Mouse (Mus musculus) left cerebral cortex, adult 8-10 months (tissue): ENCODE data around the gene Vamp2. TPM values are rescaled to one million over a fixed set of nuclear protein-coding genes. Genes with fewer than 3 reads are reported as not detected.
A peak's percentile ranks its signal among the peaks of the same experiment; 100 is the strongest.

Source experiments
- DNase-seq, 2 experiments: peaks; one replicate each; pipeline ENCODE4 v3.0.0; 2022; ENCODE audit warnings: low spot score in 2 of 2
- total RNA-seq, 4 experiments: library from RNA; stranded (reverse); gene quantifications; 2 replicates each; pipeline ENCODE4 v1.2.4; 2022

Gene Vamp2
- total RNA-seq, 4 experiments from 2014 or later: 1,002 to 1,054 (median 1,038) TPM

DNA sequence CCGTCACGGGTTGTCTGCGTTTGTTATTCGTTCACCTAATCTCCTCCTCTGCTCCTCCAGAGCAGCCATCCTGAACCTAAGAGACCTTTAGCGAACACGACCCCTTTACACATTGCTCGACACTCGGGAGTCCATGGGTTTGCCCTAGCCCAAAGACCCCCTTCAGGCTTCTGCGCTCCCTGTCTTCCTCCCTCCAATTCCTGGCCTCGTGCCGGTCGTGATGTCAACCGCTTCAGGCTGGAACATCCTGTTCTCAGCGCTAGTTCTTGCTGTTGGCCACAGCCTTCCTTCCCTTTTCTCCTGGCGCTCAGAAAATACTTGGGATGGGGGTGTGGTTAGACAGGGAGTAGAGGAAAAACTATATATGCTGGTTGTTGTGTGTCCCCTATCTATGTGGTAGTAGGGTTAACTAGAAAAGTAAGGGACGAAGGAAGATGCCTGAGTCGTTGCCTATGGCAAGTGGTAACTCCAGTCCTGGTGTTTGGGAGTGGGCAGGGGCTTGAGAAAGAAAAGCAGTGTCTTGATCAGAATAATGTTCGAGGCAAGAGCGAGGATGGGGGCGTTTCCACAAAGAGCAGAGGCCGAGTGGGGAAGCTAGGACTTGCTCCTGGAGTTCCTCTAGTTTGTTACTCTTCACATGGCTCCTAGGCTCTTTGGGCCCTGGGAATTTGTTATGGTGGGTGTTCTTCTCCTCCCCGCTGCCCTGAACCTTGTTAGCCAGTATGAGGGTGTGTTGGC, 11.1 kb downstream of the Vamp2 start:
- DNase-seq: no peak

DNA sequence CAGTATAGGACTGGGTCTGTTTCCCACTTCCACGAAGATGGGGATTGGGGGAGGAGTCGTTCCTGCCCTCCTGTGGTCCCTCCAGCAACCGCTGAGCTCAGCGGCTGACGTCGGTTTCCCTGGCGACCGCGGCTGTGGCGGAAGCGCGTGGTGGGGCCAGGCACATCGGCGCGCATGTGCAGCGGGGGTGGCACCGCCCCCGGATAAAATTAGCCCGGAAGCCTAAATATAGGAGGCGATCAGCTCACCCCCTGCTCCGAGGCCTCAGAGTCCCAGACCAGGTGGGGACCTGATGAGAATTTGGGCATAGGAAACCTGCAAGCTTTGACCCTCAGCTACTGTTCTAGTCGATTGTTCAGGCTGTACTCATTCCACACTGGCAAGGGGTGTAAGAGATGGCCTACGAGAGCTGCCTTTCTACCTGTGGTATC, 11.6 kb downstream of the Vamp2 start:
- peak; percentile 84 to 89 for DNase-seq

DNA sequence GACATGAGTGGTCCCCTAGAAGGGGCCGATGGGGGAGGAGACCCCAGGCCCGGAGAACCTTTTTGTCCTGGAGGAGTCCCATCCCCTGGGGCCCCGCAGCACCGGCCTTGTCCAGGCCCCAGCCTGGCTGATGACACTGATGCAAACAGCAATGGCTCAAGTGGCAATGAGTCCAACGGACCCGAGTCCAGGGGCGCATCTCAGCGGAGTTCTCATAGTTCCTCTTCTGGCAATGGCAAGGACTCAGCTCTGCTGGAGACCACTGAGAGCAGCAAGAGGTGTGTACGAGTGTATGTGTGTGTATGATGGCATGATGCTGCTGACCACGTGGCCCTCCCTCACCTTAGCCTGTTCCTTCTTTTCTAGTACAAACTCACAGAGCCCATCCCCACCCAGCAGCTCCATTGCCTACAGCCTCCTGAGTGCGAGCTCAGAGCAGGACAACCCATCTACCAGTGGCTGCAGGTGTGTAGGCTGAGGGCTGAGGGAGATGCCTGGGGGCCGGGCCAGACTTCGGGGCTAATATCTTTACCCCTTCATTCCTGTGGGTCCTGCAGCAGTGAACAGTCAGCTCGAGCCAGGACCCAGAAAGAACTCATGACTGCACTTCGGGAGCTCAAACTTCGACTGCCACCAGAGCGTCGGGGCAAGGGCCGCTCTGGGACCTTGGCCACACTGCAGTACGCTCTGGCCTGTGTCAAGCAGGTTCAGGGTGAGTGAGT, 12.5 kb downstream of the Vamp2 start:
- DNase-seq: no peak

DNA sequence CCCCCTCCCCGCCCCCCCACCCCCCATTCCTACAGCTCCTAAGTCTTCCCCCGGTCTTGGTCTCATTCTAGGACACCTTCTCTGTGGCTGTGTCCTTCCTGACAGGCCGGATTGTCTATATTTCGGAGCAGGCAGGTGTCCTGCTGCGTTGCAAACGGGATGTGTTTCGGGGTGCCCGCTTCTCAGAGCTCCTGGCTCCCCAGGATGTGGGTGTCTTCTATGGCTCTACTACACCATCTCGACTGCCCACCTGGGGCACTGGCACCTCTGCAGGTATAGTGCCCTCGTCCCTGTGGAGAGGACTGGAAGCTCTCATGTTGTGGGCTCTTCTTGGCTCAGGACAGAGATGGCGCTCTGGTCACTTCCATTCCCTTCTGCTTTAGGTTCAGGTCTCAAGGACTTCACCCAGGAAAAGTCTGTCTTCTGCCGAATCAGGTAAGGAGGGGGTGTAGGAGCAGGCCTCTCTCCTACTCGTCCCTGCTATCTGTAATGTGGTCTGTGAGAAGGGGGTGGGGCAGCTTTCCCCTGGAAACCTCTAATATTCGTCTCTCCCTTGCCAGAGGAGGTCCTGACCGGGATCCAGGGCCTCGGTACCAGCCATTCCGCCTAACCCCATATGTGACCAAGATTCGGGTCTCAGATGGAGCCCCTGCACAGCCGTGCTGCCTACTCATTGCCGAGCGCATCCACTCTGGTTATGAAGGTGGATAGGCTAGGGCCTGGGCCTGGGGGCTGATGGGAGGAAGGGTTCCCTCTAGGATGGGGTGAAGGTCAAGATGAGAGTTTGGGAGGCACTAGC, 13.5 kb downstream of the Vamp2 start:
- DNase-seq: no peak

DNA sequence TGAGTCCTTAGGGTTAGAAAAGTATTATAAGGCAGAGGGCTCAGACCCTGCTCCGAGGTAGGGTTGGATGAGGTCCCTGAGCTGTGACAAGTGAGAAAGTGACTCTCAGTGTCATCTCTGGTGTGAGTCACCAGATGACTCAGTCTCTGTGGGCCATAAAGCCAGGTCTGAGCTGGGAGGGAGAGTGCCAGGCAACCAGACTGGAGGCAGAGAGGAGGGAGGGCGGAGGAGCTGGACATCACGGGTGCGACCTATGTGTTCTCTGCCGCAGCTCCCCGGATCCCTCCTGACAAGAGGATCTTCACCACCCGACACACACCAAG, 14.1 kb downstream of the Vamp2 start:
- no peak for DNase-seq

DNA sequence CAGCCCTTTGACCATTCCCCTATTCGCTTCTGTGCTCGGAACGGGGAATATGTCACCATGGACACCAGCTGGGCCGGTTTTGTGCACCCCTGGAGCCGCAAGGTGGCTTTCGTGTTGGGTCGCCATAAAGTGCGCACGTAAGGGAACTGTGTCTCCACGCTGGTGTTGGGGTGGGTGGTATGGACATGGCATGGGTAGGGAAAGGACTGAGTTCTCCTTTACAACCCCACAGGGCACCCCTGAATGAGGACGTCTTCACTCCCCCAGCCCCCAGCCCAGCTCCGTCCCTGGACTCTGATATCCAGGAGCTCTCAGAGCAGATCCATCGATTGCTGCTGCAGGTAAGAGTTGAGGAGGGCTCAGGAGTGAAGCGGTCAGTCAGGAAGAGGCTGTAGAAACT, 14.8 kb downstream of the Vamp2 start:
- no peak for DNase-seq

DNA sequence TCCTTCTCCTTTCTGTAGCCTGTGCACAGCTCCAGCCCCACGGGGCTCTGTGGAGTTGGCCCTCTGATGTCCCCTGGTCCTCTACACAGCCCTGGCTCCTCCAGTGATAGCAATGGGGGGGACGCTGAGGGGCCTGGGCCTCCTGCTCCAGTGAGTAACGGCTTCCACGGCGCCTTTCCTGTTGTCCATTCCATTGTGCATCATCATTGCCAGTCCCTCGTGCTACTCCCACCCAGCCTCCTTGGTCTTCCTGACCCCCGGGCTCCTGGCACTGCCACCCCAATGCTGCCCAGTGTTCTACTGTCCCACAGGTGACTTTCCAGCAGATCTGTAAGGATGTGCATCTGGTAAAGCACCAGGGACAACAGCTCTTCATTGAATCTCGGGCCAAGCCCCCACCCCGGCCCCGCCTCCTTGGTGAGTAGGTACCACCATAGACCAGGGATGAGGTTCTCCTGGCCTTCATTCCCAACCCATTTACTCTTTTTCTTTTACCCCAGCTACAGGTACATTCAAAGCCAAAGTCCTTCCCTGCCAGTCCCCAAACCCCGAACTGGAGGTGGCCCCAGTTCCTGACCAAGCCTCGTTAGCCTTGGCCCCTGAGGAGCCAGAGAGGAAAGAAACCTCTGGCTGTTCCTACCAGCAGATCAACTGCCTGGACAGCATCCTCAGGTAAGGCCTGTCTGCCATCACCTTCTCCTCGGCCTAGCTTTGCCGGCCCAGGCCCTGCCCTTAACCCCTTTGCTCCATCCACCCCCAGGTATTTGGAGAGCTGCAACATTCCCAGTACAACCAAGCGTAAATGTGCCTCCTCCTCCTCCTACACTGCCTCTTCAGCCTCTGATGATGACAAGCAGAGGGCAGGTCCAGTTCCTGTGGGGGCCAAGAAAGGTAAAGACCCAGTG, 15.5 kb downstream of the Vamp2 start:
- DNase-seq: no peak

DNA sequence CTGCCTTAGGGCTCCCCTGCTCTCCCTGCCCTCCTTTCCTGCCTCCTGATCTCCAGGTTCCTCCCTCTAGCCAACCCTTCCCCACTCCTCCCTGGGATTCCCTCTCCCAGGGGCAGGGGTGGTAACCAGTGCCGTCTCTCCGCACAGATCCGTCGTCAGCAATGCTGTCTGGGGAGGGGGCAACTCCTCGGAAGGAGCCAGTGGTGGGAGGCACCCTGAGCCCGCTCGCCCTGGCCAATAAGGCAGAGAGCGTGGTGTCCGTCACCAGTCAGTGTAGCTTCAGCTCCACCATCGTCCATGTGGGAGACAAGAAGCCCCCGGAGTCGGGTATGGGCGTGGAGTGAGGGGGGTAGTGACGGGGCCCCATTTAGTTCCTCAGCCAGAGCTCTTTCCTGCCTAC, 16.2 kb downstream of the Vamp2 start:
- DNase-seq: no peak

DNA sequence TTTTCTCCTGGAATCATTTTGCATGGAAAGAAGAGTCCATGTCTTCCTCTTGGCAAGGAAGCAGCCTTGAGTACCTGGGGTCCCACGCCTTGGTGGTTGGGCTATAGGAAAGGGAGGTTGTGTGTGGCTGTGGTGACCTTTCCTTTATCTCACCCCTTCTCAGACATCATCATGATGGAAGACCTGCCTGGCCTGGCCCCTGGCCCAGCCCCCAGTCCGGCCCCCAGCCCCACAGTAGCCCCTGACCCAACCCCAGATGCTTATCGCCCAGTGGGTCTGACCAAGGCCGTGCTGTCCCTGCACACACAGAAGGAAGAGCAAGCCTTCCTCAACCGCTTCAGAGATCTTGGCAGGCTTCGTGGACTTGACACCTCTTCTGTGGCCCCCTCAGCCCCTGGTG, 16.9 kb downstream of the Vamp2 start:
- DNase-seq: no peak

DNA sequence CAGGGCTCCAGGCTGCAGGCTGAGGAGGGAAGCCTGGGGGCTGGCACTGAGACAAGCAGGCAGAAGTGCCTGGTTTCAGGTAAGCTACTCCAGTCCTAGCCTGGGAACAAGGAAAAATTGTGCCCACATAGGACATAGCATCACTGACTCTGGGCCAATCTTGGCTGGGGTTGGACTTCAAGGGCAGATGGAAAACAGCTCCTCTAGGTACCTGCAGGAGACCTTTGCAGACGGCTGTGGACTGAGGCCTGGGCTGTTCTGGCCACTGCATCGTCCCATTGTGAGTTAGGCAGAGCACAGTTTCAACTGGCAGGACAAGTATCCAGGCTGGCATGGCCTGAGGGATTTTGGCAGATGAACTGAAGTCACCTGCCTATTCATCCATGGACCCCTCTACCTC, 17.5 kb downstream of the Vamp2 start:
- no peak for DNase-seq

DNA sequence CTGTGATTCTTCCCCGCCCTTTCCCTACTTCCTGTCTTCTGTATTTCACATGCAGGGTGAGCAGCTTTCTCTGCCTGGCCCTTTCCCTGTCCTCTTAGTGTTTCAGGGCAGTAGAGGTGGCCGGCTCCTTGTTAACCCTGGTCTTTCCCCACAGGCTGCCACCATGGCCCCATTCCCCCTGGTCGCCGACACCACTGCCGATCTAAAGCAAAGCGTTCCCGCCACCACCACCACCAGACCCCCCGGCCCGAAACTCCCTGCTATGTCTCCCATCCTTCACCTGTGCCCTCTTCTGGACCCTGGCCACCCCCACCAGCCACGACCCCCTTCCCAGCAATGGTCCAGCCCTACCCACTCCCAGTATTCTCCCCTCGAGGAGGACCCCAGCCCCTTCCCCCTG, 18.0 kb downstream of the Vamp2 start:
- DNase-seq: no peak

DNA sequence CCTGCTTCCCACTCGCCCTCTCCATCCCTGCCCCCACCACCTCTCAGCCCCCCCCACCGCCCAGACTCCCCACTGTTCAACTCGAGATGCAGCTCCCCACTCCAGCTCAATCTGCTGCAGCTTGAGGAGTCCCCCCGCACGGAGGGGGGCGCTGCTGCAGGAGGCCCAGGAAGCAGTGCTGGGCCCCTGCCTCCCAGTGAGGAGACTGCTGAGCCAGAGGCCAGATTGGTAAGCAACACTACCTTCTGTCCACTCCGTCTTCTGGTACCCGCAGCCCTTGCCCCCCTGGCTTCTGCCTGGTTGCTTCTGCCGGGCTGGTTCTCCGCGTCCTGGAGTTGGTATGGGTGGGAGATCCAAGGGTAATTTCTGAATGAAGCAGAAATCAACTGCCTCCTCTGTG, 18.6 kb downstream of the Vamp2 start:
- no peak for DNase-seq

DNA sequence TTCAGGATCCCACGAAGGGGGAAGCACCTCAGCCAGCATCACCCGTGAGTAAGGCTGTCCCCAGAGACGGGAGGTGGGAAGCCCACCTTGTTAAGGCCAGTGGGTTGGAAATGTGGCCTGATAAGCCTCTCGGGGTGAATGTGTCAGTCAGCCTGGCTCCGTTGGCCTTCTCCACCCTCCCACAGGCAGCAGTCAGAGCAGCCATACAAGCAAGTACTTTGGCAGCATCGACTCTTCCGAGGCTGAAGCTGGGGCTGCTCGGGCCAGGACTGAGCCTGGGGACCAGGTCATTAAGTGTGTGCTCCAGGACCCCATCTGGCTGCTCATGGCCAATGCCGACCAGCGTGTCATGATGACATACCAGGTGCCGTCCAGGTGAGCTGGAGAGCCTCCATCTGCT, 19.4 kb downstream of the Vamp2 start:
- no peak for DNase-seq

DNA sequence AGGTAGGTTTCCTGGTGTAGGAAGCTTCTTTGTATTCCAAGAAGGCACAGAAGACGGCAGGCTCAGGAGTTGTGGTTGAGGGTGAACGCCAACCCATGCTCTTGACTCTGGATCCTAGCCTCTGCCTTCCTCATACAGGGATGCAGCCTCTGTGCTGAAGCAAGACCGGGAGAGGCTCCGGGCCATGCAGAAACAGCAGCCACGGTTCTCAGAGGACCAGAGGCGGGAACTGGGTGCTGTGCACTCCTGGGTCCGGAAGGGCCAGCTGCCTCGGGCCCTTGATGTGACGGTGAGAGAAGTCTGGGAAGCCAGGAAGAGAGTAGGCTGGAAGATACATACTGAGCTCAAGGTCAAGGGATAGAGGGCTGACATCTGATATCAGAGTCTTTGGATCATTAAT, 19.9 kb downstream of the Vamp2 start:
- no peak for DNase-seq

DNA sequence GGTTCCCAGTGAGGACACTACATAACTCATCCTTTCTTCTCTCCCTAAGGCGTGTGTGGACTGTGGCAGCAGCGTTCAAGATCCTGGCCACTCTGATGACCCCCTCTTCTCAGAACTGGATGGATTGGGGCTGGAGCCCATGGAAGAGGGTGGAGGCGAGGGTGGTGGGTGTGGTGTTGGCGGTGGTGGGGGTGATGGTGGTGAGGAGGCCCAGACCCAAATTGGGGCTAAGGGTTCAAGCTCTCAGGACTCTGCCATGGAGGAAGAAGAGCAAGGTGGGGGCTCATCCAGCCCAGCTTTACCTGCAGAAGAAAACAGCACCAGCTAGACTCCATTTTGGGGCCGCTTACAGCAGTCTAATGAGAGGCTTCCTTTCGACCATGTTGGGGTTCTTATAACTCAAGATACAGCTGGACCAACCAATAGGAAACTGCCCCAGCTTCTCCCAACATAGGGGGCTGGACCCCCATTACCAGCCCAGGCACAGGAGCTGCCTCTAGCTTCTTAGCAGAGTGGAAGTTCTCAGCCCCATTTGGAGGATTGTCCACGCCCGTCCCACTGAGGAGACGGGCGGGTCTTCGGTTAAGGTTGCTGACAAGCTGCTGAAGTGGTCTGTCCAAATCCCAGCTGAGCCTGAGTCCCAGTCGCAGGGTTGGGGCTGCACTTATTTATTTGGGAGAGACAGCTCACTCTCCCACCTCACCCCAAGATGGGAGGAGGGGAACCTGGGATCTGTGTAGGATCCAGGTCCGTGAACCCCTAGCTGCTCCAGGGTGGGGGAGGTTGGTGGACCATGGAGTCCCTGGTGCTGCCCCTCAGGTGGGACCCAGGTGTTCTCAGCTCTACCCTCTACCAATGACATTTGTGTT, 21.0 kb downstream of the Vamp2 start:
- DNase-seq: peak in 1 of 2 experiments; percentile 20

DNA sequence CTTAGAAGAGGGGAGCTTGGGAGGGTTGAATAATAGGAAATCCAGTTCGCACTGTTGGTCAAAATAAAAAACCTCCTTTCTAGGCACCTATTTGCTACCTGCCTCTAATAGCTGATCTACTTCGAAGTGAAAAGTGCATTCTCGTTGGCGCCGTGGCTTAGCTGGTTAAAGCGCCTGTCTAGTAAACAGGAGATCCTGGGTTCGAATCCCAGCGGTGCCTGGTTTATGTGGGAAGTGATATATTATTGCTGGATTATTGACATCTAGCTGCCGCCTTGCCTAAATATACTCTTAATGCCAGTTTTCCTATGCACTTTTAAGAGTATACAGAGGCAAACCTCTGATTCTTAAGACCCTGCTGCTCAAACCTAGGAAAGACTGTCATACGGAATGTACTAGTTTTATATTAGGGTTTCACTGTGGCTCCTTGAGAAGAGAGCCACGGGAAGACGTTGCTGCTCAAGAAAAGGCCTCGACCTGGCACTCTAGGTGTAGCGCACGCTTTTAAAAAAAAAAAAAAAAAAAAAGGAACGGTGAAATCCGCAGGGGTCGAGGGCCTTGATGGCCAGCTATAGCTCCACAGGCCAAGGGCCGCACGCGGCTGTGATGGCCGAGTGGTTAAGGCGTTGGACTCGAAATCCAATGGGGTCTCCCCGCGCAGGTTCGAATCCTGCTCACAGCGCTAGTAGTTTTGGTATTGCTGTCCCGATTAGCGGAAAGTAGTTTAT, 22.2 kb downstream of the Vamp2 start:
- DNase-seq: peak; percentile 66 to 97

DNA sequence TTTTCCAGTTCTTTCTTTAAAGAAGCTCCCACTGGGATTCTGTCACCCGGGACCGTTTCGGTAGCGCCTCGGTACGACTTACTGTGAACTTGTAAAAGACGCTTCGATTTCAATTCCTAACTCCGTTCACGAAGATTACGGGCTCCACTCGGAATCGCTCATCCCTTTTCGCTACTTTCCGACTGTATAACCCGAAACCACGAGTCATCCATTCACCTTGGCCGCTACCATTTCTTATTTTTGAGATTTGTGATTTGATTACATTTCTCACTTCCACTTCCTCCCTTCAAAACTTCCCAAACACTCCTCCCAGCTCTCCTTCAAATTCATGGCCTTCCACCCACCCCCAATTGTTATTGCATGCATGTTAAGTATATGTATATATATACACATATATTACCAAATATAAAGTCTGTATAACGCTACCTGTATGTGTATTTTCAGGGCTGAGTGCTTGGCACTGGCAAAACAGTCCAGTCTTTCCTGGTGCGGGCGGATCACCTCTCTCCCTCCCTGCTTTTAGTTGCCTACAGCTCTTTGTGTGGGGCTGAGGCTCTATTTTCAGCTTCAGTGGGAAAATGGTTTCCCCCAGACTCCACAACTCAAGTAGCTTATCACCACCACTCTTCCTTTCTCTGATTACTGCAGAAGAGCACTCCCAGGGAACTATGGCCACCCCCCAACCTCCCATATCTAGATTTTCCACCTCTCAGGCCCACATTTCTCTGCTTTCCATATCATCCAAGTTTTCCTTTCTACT, 22.9 kb downstream of the Vamp2 start:
- DNase-seq: no peak

DNA sequence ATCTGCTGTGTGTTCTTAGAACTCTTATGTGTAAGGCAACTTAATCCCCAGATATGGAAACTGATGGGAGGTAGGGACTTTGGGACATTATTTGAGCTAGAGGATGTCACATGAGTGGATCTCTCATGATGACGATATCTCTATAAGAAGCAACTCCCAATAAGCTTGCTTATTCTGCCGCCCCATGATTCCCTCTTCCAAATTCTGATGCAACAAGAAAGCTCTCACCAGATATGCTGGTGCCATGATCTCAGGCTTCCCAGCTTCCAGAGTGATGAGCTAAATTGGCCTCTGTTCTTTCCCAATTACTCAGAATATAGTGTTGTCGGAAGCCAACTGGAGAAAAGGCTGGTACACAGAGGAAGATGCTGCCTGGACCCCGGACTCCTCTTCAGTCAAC, 23.6 kb downstream of the Vamp2 start:
- DNase-seq: no peak

DNA sequence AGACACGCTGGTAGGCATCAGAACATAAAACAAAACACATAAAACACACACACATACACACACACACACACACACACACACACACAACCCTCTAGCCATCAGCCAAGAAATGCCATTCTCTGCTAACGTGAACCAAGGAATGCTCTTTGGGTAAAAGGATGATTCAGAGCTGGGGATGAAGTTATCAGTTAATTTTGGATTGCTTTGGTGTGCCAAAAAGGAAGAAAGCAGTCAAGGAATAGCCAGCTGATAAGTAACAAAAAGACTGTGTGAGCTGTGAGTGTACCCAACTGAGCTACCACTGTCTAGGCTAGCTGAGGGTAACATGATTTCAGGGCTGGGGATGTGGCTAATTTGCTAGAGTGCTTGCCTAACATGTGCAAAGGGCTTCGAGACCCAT, 25.7 kb downstream of the Vamp2 start:
- DNase-seq: no peak
